Mouse (Mus musculus) neural tube, embryonic 12.5 days (tissue): ENCODE results near the gene 1110065P20Rik. TPM values are rescaled to one million over a fixed set of nuclear protein-coding genes. Genes with fewer than 3 reads are reported as not detected.
A peak's percentile ranks its signal among the peaks of the same experiment; 100 is the strongest.

Source experiments
- ATAC-seq: fragments of 200-750 bp; cut with Nextera tagmentation; 2 replicates; pipeline ENCODE4 v1.8.0; 2017; ENCODE audit warnings: low read depth, mild to moderate bottlenecking, moderate TSS enrichment, moderate library complexity; ENCODE audit not compliant: low FRiP score
- H3K27ac ChIP-seq: fragments of 300-500 bp; sonication (generic); 2 replicates; pipeline ENCODE4 v1.5.1; 2016
- H3K27me3 ChIP-seq: fragments of 300-500 bp; sonication (generic); replicated peaks from 2 replicates; pipeline ENCODE4 v1.6.1; 2016; ENCODE audit warnings: mild to moderate bottlenecking
- H3K36me3 ChIP-seq: fragments of 300-500 bp; sonication (generic); 2 replicates; pipeline ENCODE4 v1.6.1; 2016; ENCODE audit warnings: mild to moderate bottlenecking
- H3K4me1 ChIP-seq: fragments of 300-500 bp; sonication (generic); 2 replicates; pipeline ENCODE4 v1.6.1; 2016
- H3K4me2 ChIP-seq: fragments of 300-500 bp; sonication (generic); replicated peaks from 2 replicates; pipeline ENCODE4 v1.6.1; 2016; ENCODE audit warnings: mild to moderate bottlenecking
- H3K4me3 ChIP-seq: fragments of 300-500 bp; sonication (generic); 2 replicates; pipeline ENCODE4 v1.5.1; 2016
- H3K9ac ChIP-seq: fragments of 300-500 bp; sonication (generic); 2 replicates; pipeline ENCODE4 v1.6.1; 2016; ENCODE audit warnings: mild to moderate bottlenecking
- H3K9me3 ChIP-seq: fragments of 300-500 bp; sonication (generic); 2 replicates; pipeline ENCODE4 v1.6.1; 2016; ENCODE audit warnings: mild to moderate bottlenecking
- WGBS: fragments of 180-500 bp; shearing (Covaris S2); methylation state at CpG from one replicate; pipeline ENCODE4 v1.1.7; 2016; 5-methylcytosine and 5-hydroxymethylcytosine counted together
- polyA plus RNA-seq: library from polyadenylated mRNA; unstranded; fragments of >200 nt; fragmentation: Nextera tagmentation; extraction: Ambion mirVana; gene quantifications from 2 replicates; pipeline ENCODE4 v1.2.1, GENCODE M21; 2016

1110065P20Rik gene
- polyA plus RNA-seq, result 71.6 and 77.6 TPM in 2 replicates

GRCm38 (mm10) chr4:124850933-124851658, at the start of gene 1110065P20Rik:
1110065P20Rik (minus strand) TSS chr4:124851196.
- Histone ChIP-seq H3K36me3 (peaks cover 25% of the 10 kb centered on the region), H3K9me3 (no peaks in the 10 kb centered on the region), H3K9ac (peak within 1 kb of the TSS; percentile 95), H3K4me3 (peak within 1 kb of the TSS; percentile 100), H3K4me2 (peak within 1 kb of the TSS; percentile 71), H3K27me3 (no peaks in the 10 kb centered on the region), H3K27ac (peak within 1 kb of the TSS; percentile 95), H3K4me1 (peaks cover 29% of the 10 kb centered on the region)
- peak; percentile 23; the same call in 1 of the 2 replicates for ATAC-seq
- WGBS, result under 1% methylated on average over 75 of the region's 75 CpGs

- no peak for ATAC-seq
- H3K27ac ChIP-seq, result no peak overlapping the region
- H3K4me2 ChIP-seq, result no peak overlapping the region
- no peaks in the 10 kb centered on the region for H3K36me3 ChIP-seq
- H3K4me1 ChIP-seq, result peaks cover 15% of the 10 kb centered on the region
- H3K4me3 ChIP-seq, result no peak overlapping the region
- H3K9me3 ChIP-seq, result no peaks in the 10 kb centered on the region
- 70% methylated on average over 5 of the region's 5 CpGs for WGBS
- peaks cover 20% of the 10 kb centered on the region for H3K27me3 ChIP-seq
- H3K9ac ChIP-seq, result no peak overlapping the region
These were observed 48.9 kb upstream of the 1110065P20Rik start for GRCm38 (mm10) chr4:124899906-124900305.

DNA sequence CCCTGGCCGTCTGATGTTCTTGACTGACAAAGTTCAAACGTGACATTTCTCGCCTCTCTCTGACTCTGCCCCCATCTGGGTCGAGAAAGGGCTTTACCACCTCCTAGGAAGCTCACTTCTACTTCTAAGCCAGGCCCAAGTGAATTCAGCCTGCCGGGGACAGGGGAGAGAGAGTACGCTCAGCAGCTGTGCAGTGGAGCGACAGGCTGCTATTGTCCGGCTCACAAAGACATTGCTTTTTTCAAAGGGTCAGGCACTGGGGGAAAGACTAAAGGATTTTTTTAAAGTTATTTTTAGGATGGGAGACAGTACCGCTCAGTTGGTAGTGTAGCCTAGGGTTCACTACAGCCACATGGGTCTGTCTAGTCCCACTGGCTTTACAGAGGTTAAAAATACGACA, 47.4 kb upstream of the 1110065P20Rik start:
- no peak overlapping the region for H3K9ac ChIP-seq
- peaks cover 35% of the 10 kb centered on the region for H3K27me3 ChIP-seq
- WGBS, result 18% methylated on average over 10 of the region's 10 CpGs
- no peak for ATAC-seq
- no peaks in the 10 kb centered on the region for H3K9me3 ChIP-seq
- no peak overlapping the region for H3K27ac ChIP-seq
- peaks cover 24% of the 10 kb centered on the region for H3K4me1 ChIP-seq
- H3K4me3 ChIP-seq, result no peak overlapping the region
- H3K4me2 ChIP-seq, result no peak overlapping the region
- H3K36me3 ChIP-seq, result no peaks in the 10 kb centered on the region

- H3K9me3 ChIP-seq, result no peaks in the 10 kb centered on the region
- 1% methylated on average over 83 of the region's 83 CpGs for WGBS
- peak overlapping the region; percentile 48 for H3K9ac ChIP-seq
- peak; percentile 67 for ATAC-seq
- peaks cover 23% of the 10 kb centered on the region for H3K4me1 ChIP-seq
- no peaks in the 10 kb centered on the region for H3K36me3 ChIP-seq
- H3K4me3 ChIP-seq, result peak overlapping the region; percentile 42
- H3K27ac ChIP-seq, result no peak overlapping the region
- peak overlapping the region; percentile 73 for H3K4me2 ChIP-seq
- H3K27me3 ChIP-seq, result peaks cover 54% of the 10 kb centered on the region
These were observed 43.8 kb upstream of the 1110065P20Rik start for GRCm38 (mm10) chr4:124894508-124895428.

DNA sequence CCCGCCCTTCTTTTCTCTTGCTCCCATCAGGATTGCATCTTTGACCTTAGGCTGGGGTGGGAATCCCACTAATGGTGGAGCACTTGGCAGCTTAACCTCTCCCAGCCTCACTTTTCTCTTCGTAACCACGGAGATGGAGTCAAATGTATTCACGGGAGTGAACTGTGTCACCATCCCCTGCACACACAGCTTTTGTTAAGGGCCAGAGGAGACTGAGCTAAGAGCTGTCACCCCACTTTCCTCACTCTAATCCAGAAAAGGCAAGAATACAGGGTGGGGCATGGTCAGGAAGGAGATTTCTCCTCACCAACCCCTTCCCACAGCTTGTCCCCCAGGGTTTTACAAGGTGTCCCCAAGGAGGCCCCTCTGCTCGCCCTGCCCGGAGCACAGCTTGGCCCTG, 42.8 kb upstream of the 1110065P20Rik start:
- 22% methylated on average over 6 of the region's 6 CpGs for WGBS
- H3K4me3 ChIP-seq, result no peak overlapping the region
- no peaks in the 10 kb centered on the region for H3K9me3 ChIP-seq
- H3K27ac ChIP-seq, result no peak overlapping the region
- peak overlapping the region; percentile 73 for H3K4me2 ChIP-seq
- H3K9ac ChIP-seq, result no peak overlapping the region
- peaks cover 19% of the 10 kb centered on the region for H3K4me1 ChIP-seq
- H3K36me3 ChIP-seq, result no peaks in the 10 kb centered on the region
- ATAC-seq, result no peak
- H3K27me3 ChIP-seq, result peaks cover 51% of the 10 kb centered on the region

DNA sequence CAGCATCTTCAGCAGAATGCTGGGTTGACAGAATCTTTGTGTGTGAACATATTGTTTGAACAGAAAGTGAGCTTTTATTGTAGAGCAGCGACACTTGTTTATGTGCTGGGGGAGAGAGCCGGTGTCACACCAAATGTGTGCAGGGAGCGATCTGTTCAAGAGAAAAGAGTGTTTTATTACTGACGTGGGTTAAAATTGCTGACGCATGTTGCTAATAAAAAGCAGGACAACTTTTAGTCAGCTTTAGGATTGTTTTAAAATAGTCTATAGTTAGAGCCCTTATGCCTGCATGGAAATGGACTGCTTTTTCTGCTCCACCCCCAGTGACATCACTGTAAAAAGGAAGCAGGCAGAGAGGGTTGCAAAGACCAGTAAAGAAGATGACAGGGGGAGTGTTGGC, 39.8 kb upstream of the 1110065P20Rik start:
- ATAC-seq, result no peak
- 66% methylated on average over 5 of the region's 5 CpGs for WGBS
- Histone ChIP-seq H3K9ac (no peak overlapping the region), H3K4me3 (no peak overlapping the region), H3K4me2 (no peak overlapping the region), H3K36me3 (no peaks in the 10 kb centered on the region), H3K9me3 (no peaks in the 10 kb centered on the region), H3K27ac (no peak overlapping the region), H3K27me3 (peaks cover 50% of the 10 kb centered on the region), H3K4me1 (peaks cover 13% of the 10 kb centered on the region)

GRCm38 (mm10) chr4:124889935-124890334, 38.9 kb upstream of the 1110065P20Rik start:
- Histone ChIP-seq H3K4me1 (peaks cover 9% of the 10 kb centered on the region), H3K9ac (no peak overlapping the region), H3K36me3 (no peaks in the 10 kb centered on the region), H3K4me3 (no peak overlapping the region), H3K27ac (no peak overlapping the region), H3K9me3 (no peaks in the 10 kb centered on the region), H3K27me3 (peaks cover 47% of the 10 kb centered on the region), H3K4me2 (no peak overlapping the region)
- no peak for ATAC-seq
- WGBS, result 88% methylated on average over 2 of the region's 2 CpGs

- peaks cover 44% of the 10 kb centered on the region for H3K27me3 ChIP-seq
- WGBS, result 70% methylated on average over 7 of the region's 7 CpGs
- H3K9me3 ChIP-seq, result no peaks in the 10 kb centered on the region
These were observed 37.7 kb upstream of the 1110065P20Rik start for GRCm38 (mm10) chr4:124888702-124889101.

DNA sequence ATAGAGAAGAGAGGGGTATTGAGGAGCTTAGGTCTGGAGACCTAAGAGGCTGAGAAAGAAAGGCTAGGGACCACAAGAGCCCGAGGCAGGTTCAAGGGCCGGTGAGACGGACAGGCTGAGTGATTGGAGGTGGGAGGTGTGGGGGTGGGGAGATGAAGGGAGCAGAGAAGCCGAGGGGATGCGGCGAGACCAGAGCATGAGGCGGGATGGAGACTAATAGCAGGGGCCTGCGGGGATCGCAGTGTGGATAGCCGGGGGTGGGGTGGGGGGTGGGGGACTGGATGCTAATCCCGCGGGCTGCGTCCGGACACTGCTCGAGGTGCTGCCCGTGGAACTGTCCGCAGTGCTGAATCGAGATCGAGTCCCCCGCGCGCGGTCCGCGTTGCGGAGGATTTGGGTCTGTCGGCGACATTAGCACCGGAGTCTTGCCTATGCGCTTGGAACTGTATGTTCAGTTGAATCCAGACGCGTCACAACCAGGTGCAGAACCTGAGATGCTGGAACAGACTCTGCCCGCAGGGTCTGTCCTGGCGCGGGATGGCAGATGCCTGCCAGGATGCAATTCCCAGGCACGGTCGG, 31.2 kb upstream of the 1110065P20Rik start:
- H3K4me2 ChIP-seq, result peak overlapping the region; percentile 71
- no peaks in the 10 kb centered on the region for H3K36me3 ChIP-seq
- H3K27me3 ChIP-seq, result peaks cover 55% of the 10 kb centered on the region
- H3K9me3 ChIP-seq, result no peaks in the 10 kb centered on the region; the same call in 1 of the 2 replicates
- peak overlapping the region; percentile 49 for H3K4me3 ChIP-seq
- H3K27ac ChIP-seq, result no peak overlapping the region
- H3K4me1 ChIP-seq, result peaks cover 21% of the 10 kb centered on the region
- H3K9ac ChIP-seq, result peak overlapping the region; percentile 55
- peak; percentile 43 for ATAC-seq
- 1% methylated on average over 37 of the region's 37 CpGs for WGBS

More at GRCm38 (mm10) chr4:124888702-124889101, 37.7 kb upstream of the 1110065P20Rik start:
- Histone ChIP-seq H3K36me3 (no peaks in the 10 kb centered on the region), H3K9ac (no peak overlapping the region), H3K4me1 (no peaks in the 10 kb centered on the region), H3K27ac (no peak overlapping the region), H3K4me3 (no peak overlapping the region), H3K4me2 (no peak overlapping the region)
- no peak for ATAC-seq

DNA sequence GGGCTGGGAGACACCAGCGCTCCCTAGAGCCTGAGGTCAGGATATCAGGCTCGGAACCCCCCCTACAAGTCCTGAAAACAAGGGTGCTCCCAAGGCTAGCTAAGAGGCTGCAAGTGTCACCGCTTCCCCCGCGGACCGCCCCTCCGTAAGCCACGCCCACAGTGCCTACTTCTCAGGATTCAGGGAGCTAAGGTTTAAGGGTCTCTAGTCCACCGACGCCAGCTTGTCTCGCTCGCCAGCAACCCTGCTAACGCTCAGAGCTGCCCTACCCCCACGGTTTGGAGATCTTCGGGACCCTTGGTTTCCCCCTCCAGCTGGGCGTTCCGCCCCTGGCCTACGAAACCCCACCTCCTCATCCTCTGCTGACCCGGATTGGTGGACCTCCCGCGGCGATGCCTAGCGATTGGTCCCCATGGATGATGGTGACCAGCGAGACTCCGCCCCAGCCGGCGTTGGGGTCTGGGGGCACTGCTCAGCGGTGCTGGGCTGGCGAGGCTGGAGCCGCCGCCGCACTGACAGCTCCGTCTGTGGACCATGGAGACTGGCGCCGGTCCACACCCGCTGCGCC, 30.4 kb upstream of the 1110065P20Rik start:
- Histone ChIP-seq H3K27me3 (peaks cover 53% of the 10 kb centered on the region), H3K4me2 (peak overlapping the region; percentile 71), H3K36me3 (no peaks in the 10 kb centered on the region), H3K9me3 (no peaks in the 10 kb centered on the region; the same call in 1 of the 2 replicates), H3K4me3 (peak overlapping the region; percentile 49), H3K4me1 (peaks cover 21% of the 10 kb centered on the region), H3K27ac (peak overlapping the region; percentile 53; the same call in 1 of the 2 replicates), H3K9ac (peak overlapping the region; percentile 55)
- under 1% methylated on average over 37 of the region's 37 CpGs for WGBS
- peak; percentile 97 for ATAC-seq

DNA sequence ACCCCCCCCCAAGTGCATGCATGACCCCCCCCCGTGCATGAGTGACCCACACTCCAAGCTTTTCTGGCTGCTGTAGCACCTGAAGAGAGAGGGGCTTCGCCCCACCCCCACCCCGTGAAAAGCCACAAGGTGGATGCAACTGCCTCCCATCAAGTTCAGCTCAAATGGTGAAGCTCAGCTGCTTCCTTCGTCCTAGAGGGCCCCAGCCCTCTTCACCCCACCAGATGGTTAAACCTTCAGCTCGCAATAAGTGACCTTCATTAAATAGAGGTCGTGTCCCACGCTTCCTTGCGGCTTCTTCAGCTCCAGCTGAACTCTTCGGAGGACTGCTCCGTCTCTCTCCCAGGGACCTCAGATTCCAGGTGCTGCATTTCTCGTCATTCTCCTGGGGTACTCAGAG, 29.6 kb upstream of the 1110065P20Rik start, which contains the start of gene Epha10:
Epha10 (plus strand) TSS at position 301 of the 400 bp plus-strand sequence.
- Histone ChIP-seq H3K4me1 (peaks cover 21% of the 10 kb centered on the region), H3K9me3 (no peaks in the 10 kb centered on the region; the same call in 1 of the 2 replicates), H3K4me2 (peak within 1 kb of the TSS; percentile 71), H3K36me3 (no peaks in the 10 kb centered on the region), H3K27ac (peak within 1 kb of the TSS; percentile 53; the same call in 1 of the 2 replicates), H3K4me3 (peak within 1 kb of the TSS; percentile 49), H3K27me3 (peaks cover 46% of the 10 kb centered on the region), H3K9ac (peak within 1 kb of the TSS; percentile 55)
- no peak for ATAC-seq
- 2% methylated on average over 11 of the region's 11 CpGs for WGBS
